Mouse (Mus musculus): ENCODE results near the gene Ticrr.

The Ticrr gene

DNA sequence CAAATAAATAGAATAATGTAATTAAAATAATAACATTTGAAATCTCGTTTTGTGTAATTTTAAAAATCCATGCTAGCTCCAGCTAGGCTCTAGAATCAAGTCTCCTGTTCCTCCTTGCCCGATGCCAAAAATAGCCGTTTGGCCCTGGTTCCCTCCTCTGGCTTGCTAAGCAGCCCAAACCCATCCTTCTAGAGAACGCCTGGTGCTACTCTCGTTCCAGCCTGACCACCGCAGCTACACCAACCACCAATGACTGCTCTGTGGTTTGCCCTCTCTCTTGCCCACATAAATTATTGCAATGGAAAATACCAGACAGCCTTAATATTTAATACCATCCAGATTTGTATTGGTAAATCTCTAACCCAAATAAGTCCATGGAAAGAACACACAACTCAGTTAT is 87.7 kb downstream of the Ticrr start:
- DNase-seq (ENCODE audit: low spot score): no peak
